21 mouse cellular contexts compared by ENCODE assay signal in the genomic region with DNA sequence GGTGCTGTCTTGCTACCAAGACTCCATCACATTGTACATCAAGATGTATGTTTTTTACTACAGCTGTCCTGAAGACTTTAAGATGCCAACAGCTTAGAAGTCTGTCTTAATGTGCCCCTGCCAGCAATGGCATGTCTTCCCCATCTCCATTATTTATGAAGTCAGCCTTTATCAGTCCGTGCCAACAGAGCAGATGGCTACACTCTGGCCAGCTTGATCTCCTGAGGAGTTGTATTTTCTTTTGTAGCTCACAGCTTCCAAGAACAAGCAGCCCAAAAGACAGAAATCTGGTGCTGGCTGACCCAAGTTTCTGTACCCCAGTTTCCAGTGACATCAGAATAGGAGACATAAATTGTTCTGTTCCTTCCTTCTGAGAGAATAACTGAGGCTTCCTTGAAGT.
DNase-seq lines count a peak whose midpoint lies in the region; ATAC-seq and TF ChIP-seq lines count a peak whose summit lies in the region.
"Had no signal": no experiment of that assay in that cellular context is flagged by ENCODE, and none has a peak within 500 bp of the region (broad histone marks: within the 10 kb centered on the region; RNA-seq: fewer than 3 reads in every experiment).

No protein-coding gene starts in this region.

- no peaks in the 10 kb centered on the region for H3K36me3 ChIP-seq in forebrain, postnatal 0 days (ENCODE audit: insufficient read depth)
- H3K36me3 ChIP-seq: embryonic facial prominence, embryonic 10.5 days; heart, embryonic 10.5 days; limb, embryonic 13.5 days; lung, embryonic 15.5 days; midbrain, embryonic 10.5 days had no signal

- H3K4me2 ChIP-seq in forebrain, postnatal 0 days (ENCODE audit: low read depth) = no peak overlapping the region
- H3K4me2 ChIP-seq: limb, embryonic 13.5 days; lung, embryonic 15.5 days had no signal

- H3K27me3 ChIP-seq in forebrain, postnatal 0 days (ENCODE audit: insufficient read depth, low read length) = no peaks in the 10 kb centered on the region

- no peaks in the 10 kb centered on the region for H3K9me3 ChIP-seq in forebrain, postnatal 0 days (ENCODE audit: low read length)
- H3K9me3 ChIP-seq: embryonic facial prominence, embryonic 10.5 days; heart, embryonic 10.5 days; limb, embryonic 13.5 days; lung, embryonic 15.5 days; midbrain, embryonic 10.5 days had no signal

- TF ChIP-seq CTCF in forebrain, postnatal 0 days (IDR thresholded peaks at IDR 0.05; ENCODE audit: low read depth) = no peak

- 55% methylated on average over 1 of the region's 1 CpGs for WGBS in forebrain, postnatal 0 days

- ATAC-seq in forebrain, postnatal 0 days = peak; percentile 70; the same call in 1 of the 2 replicates

- intact Hi-C loops in left cerebral cortex, postnatal 4 days (cut with DNase I) = no loop called here
- intact Hi-C loops in left cerebral cortex, postnatal 36 days (cut with DNase I) = no loop called here
- intact Hi-C loops in gastrocnemius, postnatal 36 days (cut with DNase I) = no loop called here

- H3K9ac ChIP-seq in forebrain, postnatal 0 days = no peak overlapping the region
- H3K9ac ChIP-seq: limb, embryonic 13.5 days; liver, embryonic 14.5 days; lung, embryonic 15.5 days had no signal

- no peaks in the 10 kb centered on the region for H3K4me1 ChIP-seq in forebrain, postnatal 0 days (ENCODE audit: insufficient read depth)
- H3K4me1 ChIP-seq: lung, embryonic 15.5 days had no signal

- no peak overlapping the region for H3K4me3 ChIP-seq in forebrain, postnatal 0 days (ENCODE audit: low read depth, low read length)
- H3K4me3 ChIP-seq: embryonic facial prominence, embryonic 10.5 days; heart, embryonic 10.5 days; limb, embryonic 13.5 days; lung, embryonic 15.5 days; midbrain, embryonic 10.5 days had no signal

- H3K27ac ChIP-seq in forebrain, postnatal 0 days (ENCODE audit: low read depth, low read length) = no peak overlapping the region
- H3K27ac ChIP-seq: embryonic facial prominence, embryonic 10.5 days; heart, embryonic 10.5 days; limb, embryonic 13.5 days; liver, embryonic 14.5 days; lung, embryonic 15.5 days; macrophage; midbrain, embryonic 10.5 days; stomach, postnatal 0 days had no signal

- peak; percentile 78 for DNase-seq in left cerebral cortex, postnatal 4 days
- DNase-seq in left cerebral cortex, postnatal 36 days (ENCODE audit: low spot score in 2 of 2) = no peak
- peak; percentile 27 for DNase-seq in cerebellum, adult 11 months
- peak; percentile 51 for DNase-seq in cerebellum, adult 9-10 months
- DNase-seq in forebrain, postnatal 0 days = peak; percentile 58
- no peak for DNase-seq in gastrocnemius, postnatal 36 days
- no peak for DNase-seq in adipocyte (ENCODE audit: low spot score)
- DNase-seq: adrenal gland, adult 8-10 months; gastrocnemius, postnatal 14 days; kidney, adult 18-20 months; kidney, postnatal 25 days; retina, postnatal 1 day; thymus, postnatal 14 days had no signal

Comparison
In these comparisons a context has a peak if more than half of its experiments do, and no peak if none do; other contexts are left out.
1. DNase-seq: peak in left cerebral cortex, postnatal 4 days (single experiment), cerebellum, adult 11 months (single experiment), cerebellum, adult 9-10 months (single experiment) and forebrain, postnatal 0 days (single experiment); none in left cerebral cortex, postnatal 36 days (0 of 2), gastrocnemius, postnatal 36 days (0 of 2) and adipocyte (single experiment).